Mouse (Mus musculus) ES-Bruce4 (cell line): Measurements from ENCODE around the gene H2al1k.

Experiments
- CTCF ChIP-seq: IDR thresholded peaks from one replicate; pipeline ENCODE4 v1.8.1; 2011; ENCODE audit warnings: low read depth, low read length
- EP300 ChIP-seq: IDR thresholded peaks from 2 replicates; pipeline ENCODE4 v1.6.1; 2011; ENCODE audit warnings: low read depth, low read length; ENCODE audit not compliant: insufficient read depth
- POLR2A ChIP-seq: IDR thresholded peaks from one replicate; pipeline ENCODE4 v1.8.1; 2011; ENCODE audit warnings: low read length; ENCODE audit not compliant: insufficient read depth

DNA sequence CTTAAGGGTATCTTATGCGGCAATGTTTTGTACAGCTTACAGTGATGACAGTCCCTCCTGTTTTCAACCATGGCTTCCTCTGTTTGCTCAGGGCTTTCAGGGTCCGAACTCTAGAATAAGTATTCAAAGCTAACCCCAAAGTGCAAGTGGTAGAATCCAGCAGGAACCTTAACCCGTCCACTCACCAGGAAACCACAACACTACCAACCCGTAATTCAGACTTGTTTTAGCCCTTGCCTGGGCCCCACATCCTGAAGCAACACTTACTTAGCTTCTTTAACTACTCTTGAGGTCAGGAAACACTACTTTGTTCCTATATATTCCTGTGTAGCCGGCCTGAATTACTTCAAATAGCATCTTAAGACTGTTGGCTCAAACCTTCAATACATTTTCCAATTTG is 47.6 kb upstream of the H2al1k start:
- TF ChIP-seq CTCF (no peak), EP300 (no peak), POLR2A (no peak)
